Mouse (Mus musculus): ENCODE data around the gene Fam98c.
"Not testable (repeated sequence)": the region's sequence is repeated elsewhere in the genome, so short reads cannot be mapped to it uniquely, and the experiment has no call there.

Gene Fam98c

DNA sequence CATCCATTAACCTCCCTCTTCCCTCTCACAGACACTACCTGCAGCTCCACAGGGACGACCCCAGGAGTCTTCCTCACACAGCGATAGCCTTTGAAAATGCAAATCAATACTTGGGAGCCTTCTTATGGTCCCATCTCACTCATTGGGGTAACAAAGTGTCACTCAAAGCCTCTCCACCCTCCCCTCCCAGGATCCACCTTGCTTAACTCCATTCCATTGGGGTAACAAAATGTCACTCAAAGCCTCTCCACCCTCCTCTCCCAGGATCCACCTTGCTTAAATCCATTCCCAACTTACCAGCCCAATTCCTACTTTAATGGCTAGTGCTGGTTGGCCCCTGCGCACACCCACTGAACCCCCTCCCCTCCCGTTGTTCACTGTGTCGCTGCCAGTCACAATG, 2.2 kb upstream of the Fam98c start:
- in situ Hi-C loops (cut with MboI), result no loop called here

DNA sequence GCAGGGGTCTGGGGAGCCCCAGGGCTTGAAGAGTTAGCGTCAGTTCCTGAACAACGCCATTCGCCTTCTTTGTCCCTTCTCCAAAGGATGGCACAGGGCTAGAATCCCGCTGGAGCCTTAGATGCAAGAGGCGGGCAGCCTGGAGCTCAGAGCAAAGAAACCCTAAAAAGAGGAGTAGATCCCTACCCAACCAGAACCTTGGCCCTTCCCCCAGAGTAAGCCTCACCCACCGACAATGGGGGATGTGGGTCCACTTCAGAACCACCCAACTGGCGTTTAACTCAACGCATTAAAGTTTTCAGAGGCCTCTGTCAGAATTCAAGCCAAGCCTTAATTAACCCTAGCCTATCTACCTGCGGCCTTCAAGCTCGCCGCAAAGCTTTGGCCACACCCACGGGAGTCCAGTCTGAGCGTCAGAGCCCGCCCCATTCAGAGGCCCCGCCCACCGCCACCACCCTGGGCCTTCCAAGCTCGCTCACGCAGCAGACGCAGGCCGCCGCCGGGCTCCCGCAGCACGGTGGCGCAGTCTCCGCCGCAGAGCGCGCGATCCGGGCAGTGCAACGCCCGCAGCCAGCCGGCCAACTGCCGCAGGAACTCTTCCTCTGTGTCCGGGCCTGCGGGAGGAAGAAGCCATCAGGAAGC, 717 bp downstream of the Fam98c start:
- in situ Hi-C loops (cut with MboI), result no loop called here

DNA sequence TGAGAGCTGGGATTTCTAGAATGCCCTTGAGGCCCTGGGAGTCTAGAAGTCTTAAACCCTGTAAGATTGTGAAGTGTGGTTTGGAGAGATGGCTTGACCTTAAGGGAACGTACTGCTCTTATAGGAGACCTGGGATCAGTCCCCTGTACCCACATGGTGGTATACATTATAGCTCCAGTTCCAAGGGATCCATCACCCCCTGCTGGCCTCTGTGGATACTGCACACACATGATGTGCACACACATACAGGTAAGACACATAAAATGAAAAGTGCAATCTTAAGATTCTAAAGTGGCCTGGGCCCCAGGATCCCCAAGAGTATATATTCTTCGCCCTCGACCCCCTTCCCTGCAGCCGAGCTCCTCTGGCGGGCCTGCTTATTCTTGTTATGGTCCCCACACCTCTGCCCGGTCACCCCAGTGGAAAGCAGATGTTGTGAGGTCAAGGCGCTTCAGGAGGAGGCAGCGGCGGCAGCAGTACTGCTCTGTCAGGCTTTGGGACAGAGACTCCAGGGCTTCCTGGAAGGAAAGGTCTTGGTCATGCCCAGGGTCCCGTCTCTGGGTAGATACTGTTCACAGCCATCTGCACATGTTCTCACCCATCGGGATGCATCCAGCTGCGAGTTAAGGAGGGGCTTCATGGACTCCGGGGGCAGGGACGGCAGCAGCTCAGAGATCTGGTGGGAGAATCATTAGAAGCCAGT, 1.9 kb downstream of the Fam98c start:
- in situ Hi-C loops (cut with MboI), result no loop called here

DNA sequence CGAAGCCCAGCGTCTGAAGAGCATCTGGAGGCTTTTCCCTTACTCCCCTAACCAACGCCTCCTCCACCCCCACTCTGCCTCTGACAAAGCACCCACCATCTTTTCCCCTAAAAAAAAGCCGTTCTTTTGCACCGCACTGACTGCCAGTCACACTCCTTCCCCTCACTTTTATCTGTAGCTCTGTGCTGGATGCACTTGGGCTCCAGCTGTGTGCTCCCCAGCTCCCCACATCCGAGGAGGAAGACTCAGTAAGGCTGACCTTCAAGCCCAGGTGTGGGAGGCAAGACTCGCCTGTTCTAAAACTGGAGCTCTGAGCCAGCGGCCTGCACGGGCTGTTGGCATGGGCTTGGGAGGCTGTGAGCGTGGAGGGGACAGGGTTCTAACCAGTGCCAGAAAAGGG, 4.5 kb downstream of the Fam98c start:
- in situ Hi-C loops (cut with MboI), result no loop called here

DNA sequence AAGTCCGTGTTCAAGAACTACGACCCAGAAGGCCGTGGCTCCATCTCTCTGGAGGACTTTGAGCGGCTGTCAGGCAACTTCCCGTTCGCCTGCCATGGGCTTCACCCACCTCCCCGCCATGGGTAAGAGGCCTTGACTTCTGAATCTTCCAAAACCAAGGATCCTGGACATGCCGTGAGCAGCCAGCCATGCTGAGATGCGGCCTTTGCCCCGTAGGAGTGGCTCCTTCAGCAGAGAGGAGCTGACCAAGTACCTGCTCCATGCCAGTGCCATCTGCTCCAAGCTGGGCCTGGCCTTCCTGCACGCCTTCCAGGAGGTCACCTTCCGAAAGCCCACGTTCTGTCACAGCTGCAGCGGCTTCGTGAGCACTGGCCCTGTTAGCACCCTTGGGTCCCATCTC, 7.3 kb downstream of the Fam98c start:
- in situ Hi-C loops (cut with MboI), result no loop called here

DNA sequence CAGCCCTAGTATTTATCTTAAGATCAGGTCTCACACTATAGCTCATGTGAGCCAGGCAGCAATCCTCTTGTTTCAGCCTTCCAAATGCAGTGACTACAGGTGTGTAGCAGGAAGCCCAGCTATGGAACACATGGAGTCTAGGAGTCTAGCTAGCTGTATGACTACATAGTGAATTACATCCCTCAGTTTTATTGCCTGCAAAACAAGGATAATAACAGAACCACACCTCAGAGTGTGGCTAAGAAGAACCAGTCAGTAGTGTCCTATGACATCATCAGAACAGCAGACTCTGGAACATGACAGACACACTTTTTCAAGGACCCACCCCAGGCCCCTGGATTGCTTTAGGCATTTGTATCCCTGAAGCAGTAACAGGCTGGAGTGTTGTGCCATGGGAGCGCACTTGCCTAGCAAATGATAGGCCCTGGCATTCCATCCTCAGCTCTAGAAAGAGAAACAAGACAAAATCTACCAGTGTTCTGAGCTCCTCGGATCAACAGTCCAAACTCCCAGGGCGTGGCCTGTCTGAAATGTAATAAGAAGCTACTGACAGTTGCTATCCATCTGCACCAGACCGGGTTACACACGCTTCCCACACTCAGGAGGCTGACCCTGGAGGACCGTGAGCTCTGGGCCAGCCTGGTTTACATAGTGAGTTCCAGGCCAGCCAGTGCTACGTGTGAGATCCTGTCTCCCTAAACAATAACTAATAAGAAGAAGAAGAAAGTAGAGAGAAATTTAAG, 9.2 kb downstream of the Fam98c start:
- in situ Hi-C loops (cut with MboI), result no loop called here

DNA sequence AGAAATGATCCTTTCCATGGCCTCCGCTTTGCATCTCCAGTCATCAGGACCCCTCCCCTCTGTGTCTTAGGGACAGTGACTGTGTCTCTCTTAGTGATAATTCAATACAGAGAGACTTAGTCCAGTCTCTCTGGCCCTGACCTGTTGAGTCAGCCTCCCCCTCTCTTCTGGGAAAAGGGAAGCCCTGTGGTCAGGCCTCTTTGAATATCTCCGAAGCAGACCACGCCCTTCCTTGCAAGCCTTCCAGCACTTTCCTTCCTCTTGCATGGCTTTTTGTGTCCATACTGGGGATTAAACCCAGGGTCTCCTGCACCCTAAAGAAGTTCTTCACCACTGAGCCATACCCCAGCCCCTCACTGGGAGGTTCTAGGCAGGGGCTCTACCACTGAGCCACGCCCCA, 12.0 kb downstream of the Fam98c start:
- in situ Hi-C loops (cut with MboI), result no loop called here

DNA sequence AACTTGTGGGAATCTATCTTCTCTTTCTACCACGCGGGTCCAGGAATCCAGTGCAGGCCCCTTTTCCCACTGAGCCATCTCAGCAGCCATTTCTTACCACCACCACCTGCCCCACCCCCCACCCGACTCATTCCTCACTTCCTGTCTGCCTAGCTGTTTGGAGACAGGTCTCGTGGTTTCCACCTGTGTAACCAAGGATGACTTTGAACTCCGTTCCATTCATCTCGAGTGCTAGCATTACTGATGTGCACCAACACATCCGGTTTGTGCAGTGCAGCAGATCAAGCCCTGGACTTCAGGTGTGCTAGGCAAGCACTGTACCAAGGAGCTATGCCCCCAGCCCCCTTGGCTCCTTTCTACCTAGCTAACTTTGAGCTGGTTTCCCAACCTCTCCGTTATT, 14.6 kb downstream of the Fam98c start:
- in situ Hi-C loops (cut with MboI), result no loop called here

DNA sequence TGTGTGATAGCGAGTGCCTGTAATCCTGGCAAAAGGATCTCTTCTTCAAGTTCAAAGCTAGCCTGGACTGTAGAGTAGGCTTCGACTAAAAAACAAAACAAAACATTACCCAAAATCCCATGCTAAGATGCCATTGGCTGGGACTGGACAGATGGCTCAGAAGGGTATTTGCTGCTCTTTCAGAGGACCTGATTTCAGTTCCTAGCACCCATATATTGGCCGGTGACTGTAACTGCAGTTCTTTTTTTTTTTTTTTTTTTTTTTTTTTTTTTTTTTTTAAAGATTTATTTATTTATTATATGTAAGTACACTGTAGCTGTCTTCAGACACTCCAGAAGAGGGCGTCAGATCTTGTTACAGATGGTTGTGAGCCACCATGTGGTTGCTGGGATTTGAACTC, 16.8 kb downstream of the Fam98c start:
- in situ Hi-C loops (cut with MboI), result not testable (repeated sequence)

DNA sequence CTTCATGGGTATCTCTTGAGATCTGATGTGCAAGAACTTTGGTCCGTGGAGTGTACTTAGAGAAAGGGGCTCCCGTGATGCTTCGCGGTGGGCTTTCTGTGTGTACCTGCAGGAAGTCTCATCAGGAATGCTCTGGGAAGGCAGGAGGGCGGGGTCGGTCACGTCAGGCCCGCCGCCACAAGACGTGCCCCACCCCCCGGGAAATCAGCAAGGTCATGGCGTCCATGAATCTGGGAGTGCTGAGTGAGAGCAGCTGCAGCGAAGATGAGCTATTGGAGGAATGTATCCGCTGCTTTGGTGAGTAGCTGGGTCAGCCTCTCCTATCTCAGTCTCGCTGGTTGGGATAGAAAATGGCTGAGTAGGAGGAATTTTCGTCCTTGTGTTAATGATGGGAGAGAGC, 18.6 kb downstream of the Fam98c start:
- in situ Hi-C loops (cut with MboI), result no loop called here

DNA sequence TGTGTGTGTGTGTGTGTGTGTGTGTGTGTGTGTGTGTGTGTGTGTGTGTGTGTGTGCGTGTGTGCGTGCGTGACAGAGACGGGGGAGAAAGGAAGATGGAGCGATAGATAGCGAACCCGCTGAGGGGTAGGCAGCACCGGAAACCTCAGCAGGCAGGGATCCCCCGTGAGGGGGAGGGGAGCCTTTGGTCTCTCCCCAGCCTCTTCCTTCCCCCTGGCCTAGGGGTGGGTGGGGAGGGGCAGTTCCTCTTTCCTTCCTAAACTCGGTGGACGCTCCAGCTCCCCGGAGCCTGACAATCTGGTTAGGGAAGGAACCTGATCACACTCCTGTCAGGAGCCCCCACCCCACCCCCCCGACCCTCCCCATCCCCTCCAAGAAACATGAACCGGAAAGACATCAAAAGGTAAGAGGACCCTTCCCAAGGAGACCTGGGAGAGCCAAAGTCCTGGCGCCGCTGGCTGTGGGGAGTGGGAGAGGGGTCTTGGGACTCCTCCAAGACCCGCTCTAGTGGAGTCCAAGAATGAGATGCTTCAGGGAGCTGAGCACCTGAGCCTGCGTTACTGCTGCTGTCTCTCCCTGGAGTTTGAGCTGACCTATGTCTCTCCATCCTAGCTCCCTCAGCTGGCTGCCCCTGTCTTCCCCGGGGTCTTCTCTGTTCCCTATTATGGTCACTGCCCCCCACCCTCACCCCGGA, 21.2 kb downstream of the Fam98c start, which contains the start of gene Rasgrp4:
Gene Rasgrp4 (plus strand): TSS at position 159 of the 694 bp plus-strand sequence.
- in situ Hi-C loops (cut with MboI), result no loop called here

DNA sequence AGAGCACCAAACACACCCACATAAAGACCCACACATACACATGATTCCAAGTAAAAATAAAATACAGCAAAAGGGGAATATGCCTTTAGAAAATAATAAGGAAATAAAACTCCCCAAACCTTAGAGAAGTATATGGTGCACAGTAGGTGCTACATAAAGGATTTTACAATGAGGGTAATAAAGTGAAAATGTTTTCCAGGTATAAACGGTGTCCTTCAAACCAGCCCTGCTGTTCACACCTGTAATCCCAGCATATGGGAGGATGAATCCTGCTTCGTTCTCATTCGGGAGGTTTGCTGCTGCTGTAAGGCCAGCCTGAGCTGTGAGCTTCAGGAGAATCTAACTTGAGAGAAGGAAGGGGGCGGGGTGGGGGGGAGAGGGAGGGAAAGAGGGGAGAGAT, 21.8 kb downstream of the Fam98c start:
- in situ Hi-C loops (cut with MboI), result no loop called here

DNA sequence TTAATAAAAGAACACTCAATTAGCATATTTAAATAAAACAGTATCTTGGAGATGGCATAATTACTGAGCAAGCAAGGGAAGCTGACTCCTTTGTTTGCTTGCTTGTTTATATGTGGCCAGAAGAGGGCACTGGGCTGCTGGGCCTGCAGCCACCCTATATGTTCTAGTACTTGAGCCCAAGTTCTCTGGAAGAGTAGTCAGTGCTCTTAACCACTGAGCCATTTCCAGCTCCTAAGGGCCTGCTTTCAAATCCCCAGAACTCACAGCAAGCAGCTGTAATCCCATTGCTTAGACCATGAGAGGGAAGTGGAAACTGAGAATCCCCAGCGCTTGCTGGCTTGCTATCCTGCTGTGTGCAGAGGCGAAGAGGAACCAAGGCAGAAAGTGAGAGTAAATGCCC, 27.3 kb downstream of the Fam98c start:
- in situ Hi-C loops (cut with MboI), result loop anchor here (10.0 kb wide), 1 partner anchor 116 kb away; the partner anchor contains the start of gene 2200002D01Rik

DNA sequence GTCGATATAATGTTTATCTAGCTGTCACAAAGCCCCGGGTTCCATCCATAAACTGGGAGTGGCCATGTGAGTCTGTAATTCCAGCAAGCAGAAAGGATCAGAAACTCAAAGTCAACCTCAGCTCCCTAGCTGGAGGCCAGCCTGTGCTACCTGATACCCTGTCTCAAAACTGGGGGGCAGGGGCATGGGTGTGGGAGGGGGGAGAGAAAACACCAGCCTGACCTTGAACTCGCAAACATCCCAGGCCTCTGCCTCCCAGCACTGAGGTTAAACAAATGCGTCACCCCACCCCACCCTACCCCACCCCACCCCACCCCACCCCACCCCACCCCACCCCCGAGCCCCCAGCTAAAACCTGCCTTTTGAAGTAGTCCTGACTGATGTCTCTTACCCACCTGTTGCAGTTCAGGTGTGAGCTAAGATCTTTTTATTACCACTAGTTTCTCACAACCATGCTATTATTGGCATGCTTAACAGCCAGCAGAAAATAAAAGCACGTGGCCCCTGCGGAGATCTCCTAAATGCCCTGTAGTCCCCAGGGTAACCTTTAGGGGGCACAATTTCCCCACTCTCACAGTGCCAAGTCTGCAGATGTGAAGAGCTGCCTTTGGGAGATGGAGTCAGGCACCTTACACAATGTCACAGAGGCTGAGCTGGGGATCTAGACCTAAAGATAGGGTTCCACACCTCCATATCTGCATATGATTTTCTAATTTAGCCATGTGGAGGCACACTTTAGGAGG, 29.7 kb downstream of the Fam98c start:
- in situ Hi-C loops (cut with MboI), result loop anchor here (10.0 kb wide), 1 partner anchor 118 kb away; the partner anchor contains the start of gene 2200002D01Rik

DNA sequence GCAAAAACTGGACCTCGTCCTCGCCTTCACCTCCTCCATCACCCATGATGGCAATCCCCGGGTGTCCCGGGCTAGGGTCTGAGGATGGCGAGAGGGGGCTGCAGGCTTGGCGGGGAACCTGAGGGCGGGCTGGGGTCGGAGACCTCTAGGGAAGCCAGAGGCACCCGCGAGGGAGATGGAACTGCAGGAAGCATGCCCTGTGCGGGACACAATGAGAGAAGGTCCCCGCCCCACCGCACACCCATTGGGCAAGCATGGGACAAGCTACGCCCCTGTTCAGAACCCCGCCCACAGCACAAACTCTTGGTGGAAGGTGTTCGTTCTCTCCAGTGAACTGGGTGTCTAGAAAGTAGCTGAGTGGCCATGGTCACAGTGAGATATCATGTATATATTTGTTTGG, 31.1 kb downstream of the Fam98c start, which contains the start of gene Ryr1:
Gene Ryr1 (minus strand): TSS at position 210 of the 400 bp plus-strand sequence.
- in situ Hi-C loops (cut with MboI), result loop anchor here (10.0 kb wide), 1 partner anchor 120 kb away; the partner anchor contains the start of gene 2200002D01Rik

DNA sequence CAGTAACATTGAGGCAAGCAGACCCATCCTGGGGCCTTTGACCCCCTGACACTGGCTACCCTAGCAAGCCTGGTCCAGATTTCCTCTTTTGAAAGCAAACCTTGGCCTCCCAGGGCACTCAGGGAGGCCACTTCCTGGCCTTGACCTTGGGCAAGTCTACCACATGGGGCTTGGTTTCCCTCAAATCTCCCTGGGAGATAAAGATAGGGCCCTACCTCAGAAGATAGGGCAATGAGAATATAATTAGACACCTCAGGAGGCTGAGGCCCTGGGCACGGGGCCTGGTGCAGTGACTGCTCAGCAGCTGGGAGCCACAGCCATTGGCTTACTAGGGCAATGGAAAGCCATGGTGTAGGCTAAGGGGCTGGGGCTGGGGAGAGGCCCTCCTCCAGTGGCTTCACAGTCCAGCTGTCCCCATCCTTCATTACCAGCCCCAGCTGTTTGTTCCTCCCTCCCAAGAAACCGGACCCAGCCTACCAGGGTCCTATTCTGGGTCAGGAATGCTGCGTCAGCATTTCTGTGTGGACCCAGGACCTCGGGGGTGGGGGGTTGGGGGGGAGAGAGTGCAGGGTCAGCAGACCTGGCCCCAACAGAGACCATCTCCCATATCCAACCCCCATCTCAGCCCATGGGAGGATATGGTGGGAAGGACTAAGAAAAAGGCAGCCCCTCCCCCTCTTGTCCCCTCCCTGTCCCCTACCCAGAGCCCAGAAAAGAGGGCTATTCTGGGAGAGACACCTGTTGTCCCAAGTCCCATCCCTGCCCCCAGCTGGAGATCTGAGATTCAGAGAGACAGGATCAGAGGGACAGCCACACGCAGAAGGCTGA, 32.3 kb downstream of the Fam98c start:
- in situ Hi-C loops (cut with MboI), result loop anchor here (10.0 kb wide), 1 partner anchor 121 kb away; the partner anchor contains the start of gene 2200002D01Rik

DNA sequence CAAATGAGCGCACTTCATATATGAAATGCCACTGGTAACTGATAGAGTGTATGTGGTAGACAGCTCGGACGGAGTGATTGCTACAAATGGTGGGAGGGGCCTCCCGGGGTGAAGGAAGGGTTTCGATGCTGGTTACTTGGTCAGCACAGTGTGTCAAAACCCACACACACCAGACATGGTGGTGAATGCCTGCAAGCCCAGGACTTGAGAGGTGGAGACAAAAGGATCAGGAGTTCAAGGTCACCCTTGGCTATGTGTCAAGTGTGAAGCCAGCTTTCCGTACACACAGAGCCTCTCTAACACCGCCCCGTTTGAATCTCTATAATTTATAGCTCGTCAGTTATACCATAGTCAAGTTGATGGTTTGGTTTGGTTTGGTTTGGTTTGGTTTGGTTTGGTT, 33.2 kb downstream of the Fam98c start:
- in situ Hi-C loops (cut with MboI), result loop anchor here (10.0 kb wide), 1 partner anchor 122 kb away; the partner anchor contains the start of gene 2200002D01Rik

DNA sequence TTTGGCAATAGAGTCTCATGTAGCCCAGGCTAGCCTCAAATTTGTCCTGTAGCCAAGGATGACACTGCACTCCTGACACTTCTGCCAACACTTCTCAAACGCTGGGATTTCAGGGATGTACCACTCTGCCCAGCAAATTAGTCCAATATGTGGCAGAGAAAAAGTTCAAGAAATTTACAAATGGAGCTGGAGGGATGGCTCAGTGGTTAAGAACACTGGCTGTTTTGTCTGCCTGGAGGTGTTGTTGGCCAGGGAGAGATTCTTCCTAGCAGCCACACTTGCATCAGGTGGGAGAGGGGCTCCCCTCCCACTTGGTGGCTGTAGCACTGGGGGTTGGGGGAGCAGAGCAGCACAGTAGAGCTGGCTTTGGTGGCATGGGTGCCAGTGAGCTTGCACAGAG, 36.5 kb downstream of the Fam98c start:
- in situ Hi-C loops (cut with MboI), result no loop called here

DNA sequence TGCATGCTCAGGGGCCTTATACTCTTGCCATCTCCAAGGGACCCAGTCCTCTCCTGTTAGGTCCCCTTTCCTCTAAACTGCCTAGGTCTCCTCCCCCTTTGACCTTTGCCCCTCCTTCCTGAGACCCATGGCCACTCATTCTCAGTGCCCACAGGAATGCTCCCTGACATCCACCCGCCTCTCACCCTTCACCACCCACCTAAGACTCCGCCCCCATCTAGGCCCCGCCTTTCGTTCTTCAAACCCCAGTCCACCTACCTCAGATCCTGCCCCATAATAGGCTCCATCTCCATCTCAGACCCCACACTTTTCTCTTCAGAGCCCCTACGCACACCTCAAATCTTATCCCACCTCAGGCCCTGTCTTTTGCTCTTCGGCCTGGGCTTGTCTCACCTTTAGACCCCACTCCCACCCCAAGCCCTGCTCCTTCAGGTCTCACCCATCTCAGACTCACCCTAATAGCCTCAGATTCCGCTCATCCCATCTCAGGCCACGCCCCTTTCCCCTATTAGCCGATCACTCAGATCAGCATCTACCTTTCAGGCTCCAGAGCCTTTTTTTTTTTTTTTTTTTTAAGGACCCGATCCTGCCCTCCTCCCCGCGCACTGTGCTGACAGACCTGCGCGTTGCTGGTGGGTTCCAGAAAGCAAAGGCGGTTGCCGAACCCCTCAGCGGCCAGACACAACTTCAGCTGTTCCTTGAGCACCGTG, 37.7 kb downstream of the Fam98c start:
- in situ Hi-C loops (cut with MboI), result no loop called here

All from mature B cell (primary cell).